Mouse (Mus musculus): ENCODE results near the gene Zfp541. TPM values are rescaled to one million over a fixed set of nuclear protein-coding genes. Genes with fewer than 3 reads are reported as not detected.

Gene Zfp541
- polyA plus RNA-seq, 1 experiment from 2014 or later: 0.01 TPM

DNA sequence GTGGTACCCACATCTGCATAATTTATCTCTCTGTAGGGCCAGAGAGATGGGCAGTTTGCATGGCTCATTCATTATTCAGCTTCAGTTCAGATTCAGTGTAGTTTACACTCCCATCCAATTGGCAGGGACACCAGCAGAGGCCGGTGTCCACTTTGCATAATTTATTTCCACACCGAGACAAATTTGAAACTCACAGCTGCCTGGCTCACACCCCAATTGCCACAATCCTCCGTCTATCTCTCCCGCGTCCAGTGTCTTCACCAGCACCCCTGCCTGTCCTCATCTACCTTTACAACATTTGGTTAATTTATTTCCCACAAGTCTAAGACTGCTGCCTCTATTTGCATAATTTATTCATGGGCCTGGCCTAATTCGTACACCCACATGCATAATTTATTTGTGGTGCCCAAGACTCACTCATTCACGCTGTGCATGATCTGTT lies 73.4 kb downstream of the Zfp541 start:
- in situ Hi-C loops (cut with MboI; ENCODE audit: low pct_unique_long_range_greater_than_20kb): no loop called here
- DNase-seq (ENCODE audit: low read depth, low spot score) (no peak), ATAC-seq (no peak)
- ChIA-PET CTCF (interaction anchor here (0.7 kb wide), 1 partner anchor 16 kb away, joined by 3 read pairs; no protein-coding TSS in a partner anchor), POLR2A (interaction anchor here (1.0 kb wide), 1 partner anchor 76 kb away, joined by 4 read pairs; no protein-coding TSS in a partner anchor)
- H3K27me3 ChIP-seq: peaks cover 22% of the 10 kb centered on the region
- no peak for TF ChIP-seq CTCF (IDR thresholded peaks at IDR 0.05)

Other genes starting within 250 kb of the Zfp541 start
- not detected for gene Obox6, start 222.1 kb upstream of the Zfp541 start, polyA plus RNA-seq (2021)
- gene Crx, start 181.8 kb upstream of the Zfp541 start, polyA plus RNA-seq (2021): not detected
- gene Crxos, start 179.2 kb upstream of the Zfp541 start, polyA plus RNA-seq (2021): not detected
- gene Selenow, start 139.4 kb upstream of the Zfp541 start, polyA plus RNA-seq (2021): 96.2 TPM
- gene Nop53, start 115.7 kb upstream of the Zfp541 start, polyA plus RNA-seq (2021): 160 TPM
- 63.0 TPM for gene Ehd2, start 94.2 kb upstream of the Zfp541 start, polyA plus RNA-seq (2021)
- 10.8 TPM for gene Bicra, start 13.9 kb upstream of the Zfp541 start, polyA plus RNA-seq (2021)
- 178 TPM for gene Napa, start 36.6 kb downstream of the Zfp541 start, polyA plus RNA-seq (2021)
- gene Kptn, start 58.1 kb downstream of the Zfp541 start, polyA plus RNA-seq (2021): 25.8 TPM
- gene Slc8a2, start 68.0 kb downstream of the Zfp541 start, polyA plus RNA-seq (2021): 1.8 TPM
- gene Meis3, start 113.3 kb downstream of the Zfp541 start, polyA plus RNA-seq (2021): 26.9 TPM
- gene Dhx34, start 160.2 kb downstream of the Zfp541 start, polyA plus RNA-seq (2021): 15.1 TPM
- gene C5ar2, start 182.3 kb downstream of the Zfp541 start, polyA plus RNA-seq (2021): not detected
- gene C5ar1, start 197.7 kb downstream of the Zfp541 start, polyA plus RNA-seq (2021): not detected
- 13.0 TPM for gene Inafm1, start 211.8 kb downstream of the Zfp541 start, polyA plus RNA-seq (2021)
- gene Ccdc9, start 225.0 kb downstream of the Zfp541 start, polyA plus RNA-seq (2021): 78.2 TPM
- 12.6 TPM for gene Bbc3, start 246.6 kb downstream of the Zfp541 start, polyA plus RNA-seq (2021)

Measured in Patski (cell line).